Mouse (Mus musculus): ENCODE results near the gene Morf4l1. TPM values are rescaled to one million over a fixed set of nuclear protein-coding genes. Genes with fewer than 3 reads are reported as not detected.

Gene Morf4l1
- polyA plus RNA-seq, 1 experiment from 2014 or later = 302 TPM

DNA sequence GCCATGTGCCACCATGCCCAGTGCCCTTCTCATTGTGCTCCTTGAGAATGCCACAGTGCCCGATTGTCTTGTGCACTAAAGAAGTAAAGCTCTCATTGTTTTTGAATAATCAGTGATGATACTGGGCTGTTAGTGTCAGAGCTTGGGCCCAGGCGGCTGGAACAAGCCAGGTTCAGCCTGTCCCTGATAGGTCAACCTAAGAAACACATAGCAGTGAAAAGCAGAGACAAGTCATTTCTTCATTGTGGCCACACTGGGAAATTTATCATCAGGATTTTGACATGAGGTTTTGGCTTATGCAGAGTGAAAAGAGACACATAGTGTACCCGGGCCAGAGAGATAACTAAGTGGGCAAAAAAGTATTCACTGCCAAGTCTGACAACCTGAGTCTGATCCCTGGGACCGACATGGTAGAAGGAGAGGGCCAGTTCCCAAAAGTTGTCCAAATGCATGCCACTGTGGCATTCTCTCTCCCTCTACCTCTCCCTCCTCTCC is 7.7 kb upstream of the Morf4l1 start:
- Histone ChIP-seq H3K36me3 (ENCODE audit: control insufficient read depth, insufficient read depth, low read length) (no peaks in the 10 kb centered on the region), H3K4me2 (ENCODE audit: low read depth, low read length) (no peak overlapping the region), H3K27ac (ENCODE audit: low read length) (no peak overlapping the region), H3K4me3 (ENCODE audit: low read length) (no peak overlapping the region), H3K9me3 (ENCODE audit: control insufficient read depth, low read length) (no peaks in the 10 kb centered on the region), H3K27me3 (replicated peaks; ENCODE audit: control insufficient read depth, insufficient read depth, low read length) (no peaks in the 10 kb centered on the region), H3K9ac (ENCODE audit: low read depth, low read length) (no peak overlapping the region), H3K4me1 (ENCODE audit: control insufficient read depth, insufficient read depth, low read length) (peaks cover 5% of the 10 kb centered on the region; the same call in 1 of the 2 replicates)
- WGBS = 81% methylated on average over 4 of the region's 4 CpGs
- no peak for ATAC-seq

GRCm38 (mm10) chr9:90117234-90117633 is 2.7 kb upstream of the Morf4l1 start:
- Histone ChIP-seq H3K4me1 (ENCODE audit: control insufficient read depth, insufficient read depth, low read length) (peaks cover 5% of the 10 kb centered on the region; the same call in 1 of the 2 replicates), H3K36me3 (ENCODE audit: control insufficient read depth, insufficient read depth, low read length) (no peaks in the 10 kb centered on the region), H3K27me3 (replicated peaks; ENCODE audit: control insufficient read depth, insufficient read depth, low read length) (no peaks in the 10 kb centered on the region), H3K9ac (ENCODE audit: low read depth, low read length) (no peak overlapping the region), H3K4me3 (ENCODE audit: low read length) (no peak overlapping the region), H3K9me3 (ENCODE audit: control insufficient read depth, low read length) (no peaks in the 10 kb centered on the region), H3K4me2 (ENCODE audit: low read depth, low read length) (no peak overlapping the region), H3K27ac (ENCODE audit: low read length) (no peak overlapping the region)
- ATAC-seq = no peak

- peak overlapping the region; percentile 88 for H3K4me2 ChIP-seq (ENCODE audit: low read depth, low read length)
- no peaks in the 10 kb centered on the region for H3K27me3 ChIP-seq (replicated peaks; ENCODE audit: control insufficient read depth, insufficient read depth, low read length)
- peak overlapping the region; percentile 72 for H3K9ac ChIP-seq (ENCODE audit: low read depth, low read length)
- no peak overlapping the region for H3K27ac ChIP-seq (ENCODE audit: low read length)
- ATAC-seq = no peak
- peak overlapping the region; percentile 95 for H3K4me3 ChIP-seq (ENCODE audit: low read length)
- no peaks in the 10 kb centered on the region for H3K36me3 ChIP-seq (ENCODE audit: control insufficient read depth, insufficient read depth, low read length)
- no peaks in the 10 kb centered on the region for H3K9me3 ChIP-seq (ENCODE audit: control insufficient read depth, low read length)
- peaks cover 9% of the 10 kb centered on the region for H3K4me1 ChIP-seq (ENCODE audit: control insufficient read depth, insufficient read depth, low read length)
Observed at GRCm38 (mm10) chr9:90115308-90115700, 730 bp upstream of the Morf4l1 start.

DNA sequence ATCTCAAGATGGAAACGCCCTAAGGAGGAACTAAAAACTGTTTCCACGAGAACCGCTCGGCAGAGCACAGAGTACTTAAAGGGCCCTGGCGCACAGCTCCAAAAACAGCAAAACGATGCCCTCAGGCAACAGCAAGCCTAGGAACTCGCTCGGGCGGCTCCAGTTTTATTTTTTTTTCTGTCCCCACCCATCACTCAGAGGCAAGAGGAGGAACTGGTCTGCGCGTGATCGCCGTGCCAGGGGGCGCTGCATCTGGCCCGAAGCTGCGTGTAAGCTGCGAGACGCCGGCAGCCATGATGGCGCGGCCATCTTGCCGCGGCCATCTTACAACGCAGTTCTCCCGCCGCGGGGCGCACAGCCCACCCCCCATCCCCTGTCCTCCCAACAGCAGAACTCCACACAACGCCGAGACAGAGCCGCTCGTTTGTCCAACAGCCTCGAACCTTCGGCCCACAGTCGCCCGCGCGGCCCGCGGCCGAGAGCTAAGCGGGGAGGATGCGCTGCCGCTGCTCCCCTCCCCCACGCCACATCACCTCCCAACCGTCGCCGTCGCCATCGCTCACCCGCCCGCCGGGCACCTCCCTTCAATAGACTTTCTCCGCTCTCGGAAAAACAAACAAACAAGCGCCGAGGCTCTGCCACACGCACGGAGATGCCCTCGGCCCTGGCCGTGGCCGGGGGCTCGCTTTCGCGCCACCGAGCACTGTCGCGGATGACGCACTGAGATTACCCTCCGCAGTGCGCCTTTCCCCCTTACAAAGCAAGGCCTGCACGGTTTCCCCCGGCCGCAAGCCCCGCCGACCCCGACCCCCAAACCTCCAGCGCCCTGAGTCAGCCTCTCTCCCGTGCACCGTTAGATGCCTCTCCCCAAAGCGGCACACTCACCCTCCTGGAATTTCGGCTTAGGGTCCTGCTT is 665 bp downstream of the Morf4l1 start:
- ATAC-seq = peak; percentile 77
- WGBS = under 1% methylated on average over 82 of the region's 82 CpGs
- Histone ChIP-seq H3K36me3 (ENCODE audit: control insufficient read depth, insufficient read depth, low read length) (no peaks in the 10 kb centered on the region), H3K4me2 (ENCODE audit: low read depth, low read length) (peak overlapping the region; percentile 85), H3K27me3 (replicated peaks; ENCODE audit: control insufficient read depth, insufficient read depth, low read length) (no peaks in the 10 kb centered on the region), H3K9ac (ENCODE audit: low read depth, low read length) (peak overlapping the region; percentile 98), H3K27ac (ENCODE audit: low read length) (peak overlapping the region; percentile 99), H3K4me1 (ENCODE audit: control insufficient read depth, insufficient read depth, low read length) (peaks cover 9% of the 10 kb centered on the region), H3K9me3 (ENCODE audit: control insufficient read depth, low read length) (no peaks in the 10 kb centered on the region), H3K4me3 (ENCODE audit: low read length) (peak overlapping the region; percentile 95)

DNA sequence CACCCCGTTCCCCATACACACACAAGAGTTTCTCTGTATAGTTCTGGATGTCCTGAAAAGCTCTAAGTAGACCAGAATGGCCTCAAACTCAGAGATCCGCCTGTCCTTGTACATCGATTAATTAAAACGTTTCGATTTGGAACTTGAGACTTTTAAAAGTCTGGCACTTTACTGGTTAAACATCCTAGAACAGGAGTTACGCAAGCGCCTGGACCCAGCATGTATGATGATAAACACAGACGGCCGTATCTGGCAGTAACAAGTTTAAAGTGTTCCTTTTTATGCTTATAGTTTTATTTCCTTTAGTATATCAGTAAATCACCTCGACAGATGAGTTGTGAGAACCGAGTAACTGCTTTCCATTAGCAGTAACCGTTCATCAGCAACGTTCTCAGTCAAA is 1.4 kb downstream of the Morf4l1 start:
- H3K4me3 ChIP-seq (ENCODE audit: low read length) = peak overlapping the region; percentile 95
- no peaks in the 10 kb centered on the region for H3K27me3 ChIP-seq (replicated peaks; ENCODE audit: control insufficient read depth, insufficient read depth, low read length)
- 1% methylated on average over 13 of the region's 13 CpGs for WGBS
- H3K36me3 ChIP-seq (ENCODE audit: control insufficient read depth, insufficient read depth, low read length) = no peaks in the 10 kb centered on the region
- ATAC-seq = no peak
- H3K9me3 ChIP-seq (ENCODE audit: control insufficient read depth, low read length) = no peaks in the 10 kb centered on the region
- H3K4me1 ChIP-seq (ENCODE audit: control insufficient read depth, insufficient read depth, low read length) = peaks cover 13% of the 10 kb centered on the region
- H3K27ac ChIP-seq (ENCODE audit: low read length) = peak overlapping the region; percentile 99; the same call in 1 of the 2 replicates
- peak overlapping the region; percentile 98 for H3K9ac ChIP-seq (ENCODE audit: low read depth, low read length)
- peak overlapping the region; percentile 85 for H3K4me2 ChIP-seq (ENCODE audit: low read depth, low read length)

- Histone ChIP-seq H3K4me3 (ENCODE audit: low read length) (no peak overlapping the region), H3K4me2 (ENCODE audit: low read depth, low read length) (no peak overlapping the region), H3K36me3 (ENCODE audit: control insufficient read depth, insufficient read depth, low read length) (0 out of 2 replicates have a peak, but pooled peaks cover 4% of the 10 kb centered on the region), H3K4me1 (ENCODE audit: control insufficient read depth, insufficient read depth, low read length) (peaks cover 11% of the 10 kb centered on the region), H3K9me3 (ENCODE audit: control insufficient read depth, low read length) (no peaks in the 10 kb centered on the region), H3K27me3 (replicated peaks; ENCODE audit: control insufficient read depth, insufficient read depth, low read length) (no peaks in the 10 kb centered on the region), H3K9ac (ENCODE audit: low read depth, low read length) (no peak overlapping the region), H3K27ac (ENCODE audit: low read length) (no peak overlapping the region)
- ATAC-seq = no peak
- 73% methylated on average over 6 of the region's 6 CpGs for WGBS
Observed at GRCm38 (mm10) chr9:90109386-90109785, 5.2 kb downstream of the Morf4l1 start.

DNA sequence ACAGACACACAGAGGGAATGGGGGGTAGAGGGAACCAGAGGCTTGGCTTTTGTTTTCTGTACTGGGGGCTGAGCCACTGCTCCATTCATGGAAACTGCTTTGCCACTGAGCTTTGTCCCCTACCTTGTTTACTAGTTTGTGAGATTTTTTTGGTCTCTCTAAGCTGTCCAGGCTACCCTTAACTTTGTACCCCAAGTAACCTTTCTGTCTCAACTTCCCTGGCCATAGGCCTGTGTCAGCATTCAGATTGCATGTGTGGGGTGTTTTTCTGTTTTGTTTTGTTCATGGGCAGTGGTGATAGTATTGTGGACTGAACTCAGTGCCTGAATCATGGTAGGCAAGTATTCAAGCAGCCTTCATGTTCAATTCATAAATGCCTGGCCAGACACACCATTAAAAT is 6.3 kb downstream of the Morf4l1 start:
- Histone ChIP-seq H3K4me1 (ENCODE audit: control insufficient read depth, insufficient read depth, low read length) (peaks cover 11% of the 10 kb centered on the region), H3K9ac (ENCODE audit: low read depth, low read length) (no peak overlapping the region), H3K27me3 (replicated peaks; ENCODE audit: control insufficient read depth, insufficient read depth, low read length) (no peaks in the 10 kb centered on the region), H3K27ac (ENCODE audit: low read length) (no peak overlapping the region), H3K9me3 (ENCODE audit: control insufficient read depth, low read length) (no peaks in the 10 kb centered on the region), H3K4me3 (ENCODE audit: low read length) (no peak overlapping the region), H3K4me2 (ENCODE audit: low read depth, low read length) (no peak overlapping the region), H3K36me3 (ENCODE audit: control insufficient read depth, insufficient read depth, low read length) (0 out of 2 replicates have a peak, but pooled peaks cover 8% of the 10 kb centered on the region)
- no peak for ATAC-seq

DNA sequence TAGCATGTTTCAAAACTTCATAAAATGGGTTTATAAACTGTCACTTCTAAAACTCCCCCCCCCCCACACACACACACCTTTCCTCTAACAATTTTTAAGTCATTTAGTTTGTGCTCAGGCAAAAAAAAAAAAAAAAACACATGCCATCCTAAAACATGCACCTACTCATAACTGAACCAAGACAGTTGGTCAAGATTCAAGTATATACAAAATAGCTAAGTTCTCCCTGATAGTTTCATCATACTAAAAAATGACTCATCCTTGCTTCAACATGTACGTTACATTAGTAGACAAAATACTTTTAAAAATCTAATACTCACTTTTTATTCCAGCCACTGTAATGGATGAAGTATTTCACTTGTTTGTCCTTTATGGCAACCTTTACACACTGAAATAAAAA is 7.7 kb downstream of the Morf4l1 start:
- Histone ChIP-seq H3K9me3 (ENCODE audit: control insufficient read depth, low read length) (no peaks in the 10 kb centered on the region), H3K9ac (ENCODE audit: low read depth, low read length) (no peak overlapping the region), H3K4me3 (ENCODE audit: low read length) (no peak overlapping the region), H3K27me3 (replicated peaks; ENCODE audit: control insufficient read depth, insufficient read depth, low read length) (no peaks in the 10 kb centered on the region), H3K36me3 (ENCODE audit: control insufficient read depth, insufficient read depth, low read length) (0 out of 2 replicates have a peak, but pooled peaks cover 8% of the 10 kb centered on the region), H3K4me1 (ENCODE audit: control insufficient read depth, insufficient read depth, low read length) (peaks cover 8% of the 10 kb centered on the region; the same call in 1 of the 2 replicates), H3K4me2 (ENCODE audit: low read depth, low read length) (no peak overlapping the region), H3K27ac (ENCODE audit: low read length) (no peak overlapping the region)
- no peak for ATAC-seq
- WGBS = 81% methylated on average over 1 of the region's 1 CpGs

DNA sequence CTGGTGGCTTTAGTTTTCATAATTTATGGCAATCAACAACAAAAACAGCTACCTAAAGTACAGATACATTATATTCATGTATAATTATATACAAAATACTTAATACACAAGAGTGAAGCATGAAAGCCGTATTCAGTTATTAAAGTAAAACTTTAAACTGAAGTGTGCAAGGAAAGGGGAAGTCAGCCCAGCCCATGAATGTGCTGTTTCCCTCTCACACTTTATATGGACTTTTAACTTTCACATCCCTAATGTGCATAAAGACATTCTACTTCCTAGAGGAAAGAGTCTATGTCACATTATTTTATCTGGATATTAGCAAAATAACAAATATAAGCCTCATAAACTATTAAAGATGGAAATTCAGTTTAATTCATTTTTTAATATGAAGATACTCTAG is 9.1 kb downstream of the Morf4l1 start:
- ATAC-seq = no peak
- 93% methylated on average over 1 of the region's 1 CpGs for WGBS
- Histone ChIP-seq H3K4me1 (ENCODE audit: control insufficient read depth, insufficient read depth, low read length) (0 out of 2 replicates have a peak, but pooled peaks cover 5% of the 10 kb centered on the region), H3K9ac (ENCODE audit: low read depth, low read length) (no peak overlapping the region), H3K4me3 (ENCODE audit: low read length) (no peak overlapping the region), H3K9me3 (ENCODE audit: control insufficient read depth, low read length) (no peaks in the 10 kb centered on the region), H3K27me3 (replicated peaks; ENCODE audit: control insufficient read depth, insufficient read depth, low read length) (no peaks in the 10 kb centered on the region), H3K27ac (ENCODE audit: low read length) (no peak overlapping the region), H3K36me3 (ENCODE audit: control insufficient read depth, insufficient read depth, low read length) (0 out of 2 replicates have a peak, but pooled peaks cover 9% of the 10 kb centered on the region), H3K4me2 (ENCODE audit: low read depth, low read length) (no peak overlapping the region)

Measured in intestine, embryonic 16.5 days (tissue).